Mouse (Mus musculus) gastrocnemius, postnatal 25 days (tissue): Measurements from ENCODE around the gene Stard9. TPM values are rescaled to one million over a fixed set of nuclear protein-coding genes. Genes with fewer than 3 reads are reported as not detected.
"Not testable (repeated sequence)": the region's sequence is repeated elsewhere in the genome, so short reads cannot be mapped to it uniquely, and the experiment has no call there.

Source experiments
- DNase-seq: peaks from one replicate; pipeline ENCODE4 v3.0.0; 2022
- total RNA-seq, 2 experiments: library from RNA; stranded (reverse); gene quantifications; 1 replicate in 1 of 2; 2 replicates in 1 of 2; pipeline ENCODE4 v1.2.3; 2021

The Stard9 gene
- total RNA-seq, 2 experiments from 2014 or later = 3.8 to 4.9 TPM

- no peak for DNase-seq
These were observed 24.0 kb downstream of the Stard9 start for GRCm38 (mm10) chr2:120652925-120653284.

GRCm38 (mm10) chr2:120654693-120655092 is 25.8 kb downstream of the Stard9 start:
- no peak for DNase-seq

- no peak for DNase-seq
These were observed 27.0 kb downstream of the Stard9 start for GRCm38 (mm10) chr2:120655905-120656304.

GRCm38 (mm10) chr2:120656711-120657110 is 27.8 kb downstream of the Stard9 start:
- no peak for DNase-seq

GRCm38 (mm10) chr2:120658486-120658885 is 29.6 kb downstream of the Stard9 start:
- no peak for DNase-seq

- no peak for DNase-seq
These were observed 30.4 kb downstream of the Stard9 start for GRCm38 (mm10) chr2:120659318-120659717.

- no peak for DNase-seq
These were observed 31.7 kb downstream of the Stard9 start for GRCm38 (mm10) chr2:120660486-120661078.

- DNase-seq = no peak
These were observed 33.8 kb downstream of the Stard9 start for GRCm38 (mm10) chr2:120662766-120663165.

GRCm38 (mm10) chr2:120663491-120664154 is 34.7 kb downstream of the Stard9 start:
- DNase-seq = no peak

GRCm38 (mm10) chr2:120667446-120667845 is 38.5 kb downstream of the Stard9 start:
- DNase-seq = no peak

- no peak for DNase-seq
These were observed 41.3 kb downstream of the Stard9 start for GRCm38 (mm10) chr2:120670253-120670652.

- DNase-seq = not testable (repeated sequence)
These were observed 52.2 kb downstream of the Stard9 start for GRCm38 (mm10) chr2:120681151-120681550.

GRCm38 (mm10) chr2:120697767-120698166 is 68.8 kb downstream of the Stard9 start:
- DNase-seq = no peak

- no peak for DNase-seq
These were observed 71.5 kb downstream of the Stard9 start for GRCm38 (mm10) chr2:120700379-120700885.

GRCm38 (mm10) chr2:120702675-120703074 is 73.8 kb downstream of the Stard9 start:
- no peak for DNase-seq

GRCm38 (mm10) chr2:120707041-120707440 is 78.1 kb downstream of the Stard9 start:
- DNase-seq = no peak

- no peak for DNase-seq
These were observed 81.2 kb downstream of the Stard9 start for GRCm38 (mm10) chr2:120710154-120710553.

- no peak for DNase-seq
These were observed 82.0 kb downstream of the Stard9 start for GRCm38 (mm10) chr2:120710948-120711347.

- DNase-seq = no peak
These were observed 84.5 kb downstream of the Stard9 start for GRCm38 (mm10) chr2:120713441-120713840.

GRCm38 (mm10) chr2:120718496-120718895 is 89.6 kb downstream of the Stard9 start:
- no peak for DNase-seq

GRCm38 (mm10) chr2:120720821-120721220 is 91.9 kb downstream of the Stard9 start:
- DNase-seq = no peak

- DNase-seq = no peak
These were observed 93.0 kb downstream of the Stard9 start for GRCm38 (mm10) chr2:120721911-120722310.

GRCm38 (mm10) chr2:120722491-120722890 is 93.6 kb downstream of the Stard9 start:
- DNase-seq = no peak

- no peak for DNase-seq
These were observed 94.7 kb downstream of the Stard9 start for GRCm38 (mm10) chr2:120723621-120724020.
